Mouse (Mus musculus) left cerebral cortex, adult 2 months (tissue): ENCODE measurements around the gene Olfr1418. TPM values are rescaled to one million over a fixed set of nuclear protein-coding genes. Genes with fewer than 3 reads are reported as not detected.
"Not testable (repeated sequence)": the region's sequence is repeated elsewhere in the genome, so short reads cannot be mapped to it uniquely, and the experiment has no call there.

ENCODE experiments used
- DNase-seq, 2 experiments: peaks; one replicate each; pipeline ENCODE4 v3.0.0; 2021 to 2022; ENCODE audit warnings: low spot score in 2 of 2, mixed read lengths in 1 of 2; ENCODE audit errors: extremely low spot score in 1 of 2
- H3K27ac ChIP-seq: fragments of 200-600 bp; 2 replicates; pipeline ENCODE4 v1.8.1; 2022
- H3K4me3 ChIP-seq: fragments of 200-600 bp; 2 replicates; pipeline ENCODE4 v1.8.1; 2022
- CTCF ChIP-seq: fragments of 200-600 bp; IDR thresholded peaks from 2 replicates; pipeline ENCODE4 v1.8.1; 2022; ENCODE audit warnings: antibody characterized with exemption, mild to moderate bottlenecking, moderate library complexity
- intact Hi-C: fragments of 180-260 bp; cut with DNase I; formaldehyde crosslinking; loops from one replicate; pipeline ENCODE4 v1.15.1; 2025
- long read RNA-seq, 2 experiments: library from polyadenylated mRNA; stranded (forward); transcript quantifications; one replicate each; pipeline ENCODE4 v2.0.0; 2021; ENCODE audit warnings: borderline mapping rate in 2 of 2
- total RNA-seq, 2 experiments: library from RNA; stranded (reverse); gene quantifications; 2 replicates each; pipeline ENCODE4 v1.2.3; 2021

Olfr1418 gene
- not detected for total RNA-seq
- long read RNA-seq, experiment 1: 0 reads
- long read RNA-seq, experiment 2: 0 reads

DNA sequence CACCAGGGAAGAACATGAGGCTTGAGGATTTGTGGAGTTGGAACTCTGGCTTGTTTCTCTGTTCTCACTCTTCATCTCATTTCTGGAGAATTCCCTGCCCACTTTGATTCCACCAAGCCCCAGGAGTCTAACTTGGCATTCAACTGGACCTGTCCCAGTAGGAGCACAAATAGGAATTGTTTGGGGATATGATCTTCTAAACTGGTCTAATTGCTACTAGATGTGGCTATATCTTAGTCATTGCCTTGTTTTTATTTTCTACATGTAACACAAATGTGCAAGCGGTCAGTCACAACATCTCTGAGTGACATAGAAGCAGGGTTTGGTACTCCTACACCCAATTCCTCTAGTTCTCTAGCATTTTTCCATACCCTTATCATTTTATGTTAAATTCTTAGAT is at the start of gene Olfr1418:
Gene Olfr1418, minus strand, starts transcription at position 101 of the 400 bp plus-strand sequence.
- no peak within 1 kb of the TSS for H3K27ac ChIP-seq
- no peak within 1 kb of the TSS for H3K4me3 ChIP-seq
- intact Hi-C loops: no loop called here
- DNase-seq: no peak
- no peak for TF ChIP-seq CTCF

DNA sequence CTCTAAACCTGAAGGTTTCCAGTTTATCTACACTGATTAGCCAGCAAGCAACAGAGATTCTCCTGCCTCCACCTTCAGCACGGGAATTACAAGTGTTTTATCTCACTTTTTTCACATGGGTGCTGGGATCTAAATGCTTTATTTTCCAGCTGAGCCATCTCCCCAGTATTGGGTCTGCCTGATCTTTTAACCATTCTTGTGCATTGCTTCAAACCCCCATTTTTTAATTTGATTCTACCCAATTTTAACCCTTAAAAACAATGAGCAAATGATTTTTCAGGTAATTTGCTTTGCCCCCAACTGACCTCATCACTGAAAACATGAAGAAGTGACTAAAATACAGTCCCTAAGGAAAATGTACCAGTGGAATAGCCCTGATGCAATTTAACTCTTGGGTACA is 25.4 kb upstream of the Olfr1418 start, which contains the start of gene Olfr1420:
Gene Olfr1420, plus strand, starts transcription at position 301 of the 400 bp plus-strand sequence.
- Histone ChIP-seq H3K27ac (no peak within 1 kb of the TSS), H3K4me3 (no peak within 1 kb of the TSS)
- intact Hi-C loops: no loop called here
- no peak for TF ChIP-seq CTCF
- DNase-seq: no peak

GRCm38 (mm10) chr19:11878404-11878803 is 17.5 kb upstream of the Olfr1418 start:
- H3K27ac ChIP-seq, intact Hi-C loops, H3K4me3 ChIP-seq, DNase-seq: not testable (repeated sequence)

DNA sequence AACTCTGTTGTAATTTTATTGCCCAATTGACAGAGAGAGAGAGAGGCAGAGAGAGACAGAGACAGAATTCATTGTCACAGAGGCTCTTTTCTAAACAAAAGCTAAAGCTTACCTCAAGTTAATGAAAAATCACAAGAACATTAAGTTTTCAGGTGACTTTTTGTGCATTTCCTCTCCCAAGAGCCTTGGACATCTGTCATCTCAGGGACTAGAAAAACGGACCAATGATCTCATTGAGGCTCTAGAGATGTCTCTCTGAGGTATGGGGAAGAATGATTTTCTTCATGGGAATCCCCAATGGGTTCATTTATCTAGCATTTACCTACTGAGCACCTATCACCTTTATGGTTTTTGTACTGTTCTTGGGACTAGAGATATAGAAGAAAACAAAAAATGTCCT is 14.1 kb upstream of the Olfr1418 start, which contains the start of gene Olfr1419:
Gene Olfr1419, minus strand, starts transcription at position 101 of the 400 bp plus-strand sequence.
- DNase-seq: no peak
- no peak for TF ChIP-seq CTCF
- Histone ChIP-seq H3K27ac (no peak within 1 kb of the TSS), H3K4me3 (no peak within 1 kb of the TSS)
- intact Hi-C loops: no loop called here

- H3K27ac ChIP-seq: no peak overlapping the region
- DNase-seq: no peak
- intact Hi-C loops: no loop called here
- no peak; the same call in 1 of the 2 replicates for TF ChIP-seq CTCF
- no peak overlapping the region for H3K4me3 ChIP-seq
These were observed 7.0 kb upstream of the Olfr1418 start for GRCm38 (mm10) chr19:11867837-11868236.

- H3K27ac ChIP-seq: no peak overlapping the region
- intact Hi-C loops: no loop called here
- no peak for DNase-seq
- no peak overlapping the region for H3K4me3 ChIP-seq
- no peak for TF ChIP-seq CTCF
These were observed 4.4 kb downstream of the Olfr1418 start for GRCm38 (mm10) chr19:11856506-11856905.

GRCm38 (mm10) chr19:11854821-11855220 is 6.0 kb downstream of the Olfr1418 start:
- no peak overlapping the region for H3K27ac ChIP-seq
- no peak overlapping the region for H3K4me3 ChIP-seq
- intact Hi-C loops: no loop called here
- no peak for DNase-seq
- no peak for TF ChIP-seq CTCF

DNA sequence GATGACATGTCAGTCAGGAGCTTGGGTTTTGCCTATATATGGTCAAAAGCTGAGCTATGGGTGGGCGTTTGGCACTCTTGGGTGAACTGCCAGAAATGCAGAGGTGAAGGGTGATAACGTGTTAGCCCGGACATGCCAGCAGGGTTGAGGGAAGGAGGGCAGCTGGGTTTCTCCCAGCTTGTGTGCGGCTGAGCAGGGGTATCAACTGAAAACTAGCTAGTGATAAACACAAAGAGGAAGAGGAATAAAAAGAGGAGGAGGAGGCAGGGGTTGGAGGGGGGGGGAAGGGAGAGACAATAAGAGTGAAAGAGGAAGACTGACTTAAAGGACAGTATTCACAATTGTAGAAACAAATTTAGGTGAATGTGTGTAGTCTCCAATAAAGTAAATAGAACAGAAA is 8.2 kb downstream of the Olfr1418 start:
- no peak overlapping the region for H3K4me3 ChIP-seq
- intact Hi-C loops: no loop called here
- TF ChIP-seq CTCF: no peak
- no peak overlapping the region for H3K27ac ChIP-seq
- no peak for DNase-seq

GRCm38 (mm10) chr19:11846333-11846732 is 14.5 kb downstream of the Olfr1418 start:
- no peak overlapping the region for H3K4me3 ChIP-seq
- intact Hi-C loops: no loop called here
- no peak overlapping the region for H3K27ac ChIP-seq
- no peak for TF ChIP-seq CTCF
- no peak for DNase-seq

DNA sequence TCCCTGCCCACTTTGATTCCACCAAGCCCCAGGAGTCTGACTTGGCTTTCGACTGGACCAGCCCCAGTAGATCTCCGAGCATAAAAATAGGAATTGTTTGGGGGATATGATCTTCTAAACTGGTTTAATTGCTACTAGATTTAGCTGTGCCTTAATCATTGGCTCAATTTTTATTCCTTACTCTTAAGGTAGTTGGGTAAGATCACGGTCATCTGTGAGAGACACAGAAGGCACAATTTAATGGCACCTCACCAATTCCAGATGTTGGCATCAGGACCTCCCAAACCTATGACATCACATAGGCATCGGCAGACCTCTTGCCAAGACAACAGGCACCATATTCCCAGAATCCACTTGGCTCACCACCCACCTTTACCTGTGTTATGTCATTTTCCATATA is 21.7 kb downstream of the Olfr1418 start, which contains the start of gene Olfr1417:
Gene Olfr1417, minus strand, starts transcription at position 101 of the 400 bp plus-strand sequence.
- Histone ChIP-seq H3K27ac (no peak within 1 kb of the TSS), H3K4me3 (no peak within 1 kb of the TSS)
- DNase-seq: no peak
- no peak for TF ChIP-seq CTCF
- intact Hi-C loops: no loop called here

DNA sequence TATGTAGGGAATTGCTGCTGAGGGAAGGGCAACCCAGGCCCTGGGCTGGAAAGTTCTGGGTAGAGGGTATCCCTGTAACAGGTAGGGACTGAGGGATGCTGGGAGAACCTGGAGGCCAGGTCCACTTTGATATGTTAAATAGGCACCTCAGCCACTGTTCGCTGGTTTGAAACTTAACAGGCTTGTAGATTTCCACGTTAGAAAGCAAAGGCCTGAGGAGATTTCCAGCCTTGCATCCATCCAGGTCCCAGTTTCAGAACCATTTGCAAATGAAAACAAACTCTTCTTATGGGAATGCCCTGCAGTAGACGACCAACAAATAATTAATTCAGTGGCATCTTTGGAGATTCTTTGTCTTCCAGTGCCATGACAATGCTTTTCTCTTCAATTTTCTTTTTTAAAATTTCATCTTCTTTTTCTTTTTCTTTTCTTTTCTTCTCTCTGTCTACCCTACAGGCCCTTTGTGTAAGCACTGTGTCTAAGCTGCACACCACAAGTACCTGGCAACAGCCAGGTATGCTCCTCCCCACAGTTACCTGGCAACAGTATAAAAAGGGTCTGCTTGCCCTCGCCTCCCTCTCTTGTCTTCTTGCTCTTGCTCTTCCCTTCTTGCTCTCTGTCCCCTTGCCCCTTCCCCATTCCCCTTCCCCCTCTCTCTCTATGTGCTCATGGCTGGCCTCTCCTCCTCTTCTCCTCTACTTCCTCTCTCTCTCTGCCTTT is 37.4 kb downstream of the Olfr1418 start:
- Histone ChIP-seq H3K27ac (no peak overlapping the region), H3K4me3 (no peak overlapping the region)
- no peak for TF ChIP-seq CTCF
- intact Hi-C loops: no loop called here
- DNase-seq: no peak

DNA sequence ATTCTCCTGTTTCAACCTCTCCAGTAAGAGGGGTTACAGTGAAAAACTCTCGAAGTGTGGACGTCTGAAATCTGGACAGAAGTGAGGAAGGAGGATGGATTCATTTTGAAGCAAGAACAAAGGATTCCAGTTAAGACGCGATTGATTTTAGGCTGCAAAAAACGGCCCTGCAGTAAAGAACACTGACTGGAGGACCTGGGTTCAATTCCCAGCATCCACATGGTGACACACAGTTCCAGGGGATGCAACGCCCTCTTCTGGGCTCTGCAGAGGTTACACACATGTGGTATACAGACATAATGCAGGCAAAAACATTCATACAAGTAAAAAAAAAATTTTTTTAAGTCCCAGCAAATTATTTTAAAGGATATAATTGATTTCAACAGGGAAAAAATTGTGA is 40.7 kb downstream of the Olfr1418 start:
- no peak for TF ChIP-seq CTCF
- Histone ChIP-seq H3K27ac (no peak overlapping the region), H3K4me3 (peak overlapping the region; percentile 87)
- DNase-seq: no peak
- intact Hi-C loops: no loop called here

GRCm38 (mm10) chr19:11819800-11820199 is 41.1 kb downstream of the Olfr1418 start:
- Histone ChIP-seq H3K4me3 (peak overlapping the region; percentile 87), H3K27ac (no peak overlapping the region)
- intact Hi-C loops: loop anchor here (2.0 to 5.0 kb wide), 2 partner anchors 43 to 193 kb away; no protein-coding TSS in a partner anchor
- TF ChIP-seq CTCF: peak; percentile 58
- peak; percentile 47 to 66 for DNase-seq
